Mouse (Mus musculus): ENCODE results near the gene Bcl2l10. TPM values are rescaled to one million over a fixed set of nuclear protein-coding genes. Genes with fewer than 3 reads are reported as not detected.

The Bcl2l10 gene
- polyA plus RNA-seq, 1 experiment from 2014 or later: not detected

DNA sequence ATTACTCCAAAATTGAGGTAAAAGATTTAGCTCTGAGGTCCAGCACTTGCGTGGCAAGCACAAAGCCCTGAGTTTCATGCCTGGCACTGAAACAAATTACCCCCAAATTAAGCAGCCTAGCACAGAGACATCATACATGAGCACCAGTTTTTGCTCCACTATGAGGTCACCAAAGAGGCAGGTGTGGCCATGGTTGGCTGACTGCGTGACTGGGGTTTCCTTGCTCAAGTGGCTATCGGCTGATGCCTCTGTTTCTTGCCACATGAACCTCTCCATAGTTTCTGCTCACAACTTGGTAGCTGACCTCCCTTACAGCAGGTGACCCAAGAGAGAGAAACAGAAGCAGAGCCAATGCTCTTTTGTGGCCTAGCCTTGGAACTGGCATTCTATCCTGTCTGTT, 19.5 kb upstream of the Bcl2l10 start:
- no peak overlapping the region for H3K9ac ChIP-seq (ENCODE audit: low read depth, low read length)
- 95% methylated on average over 3 of the region's 3 CpGs for WGBS
- ATAC-seq: no peak

DNA sequence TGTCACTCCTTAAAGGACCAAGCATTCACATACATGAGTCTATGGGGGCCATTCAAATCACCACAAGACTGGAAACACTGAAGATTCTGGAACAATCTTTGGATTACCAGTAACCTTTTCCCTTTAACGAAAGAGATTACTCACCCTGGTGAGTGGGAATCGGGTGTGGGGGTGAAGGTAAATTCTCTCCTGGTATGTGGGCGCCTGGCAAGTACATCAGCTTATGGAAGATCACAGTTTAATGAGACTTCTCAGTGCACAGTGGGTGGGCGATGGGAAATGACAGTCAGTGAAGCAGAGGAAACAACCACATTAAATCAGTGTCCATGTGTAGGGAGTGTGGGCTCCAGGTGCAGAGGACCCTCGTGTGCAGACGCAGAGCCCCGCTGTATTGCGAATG, 16.7 kb upstream of the Bcl2l10 start:
- 92% methylated on average over 8 of the region's 8 CpGs for WGBS
- no peaks in the 10 kb centered on the region for H3K36me3 ChIP-seq (ENCODE audit: control insufficient read depth, insufficient read depth, low read length)
- no peak overlapping the region for H3K27ac ChIP-seq (ENCODE audit: low read length)
- no peaks in the 10 kb centered on the region for H3K4me1 ChIP-seq (ENCODE audit: control insufficient read depth, insufficient read depth, low read length)
- no peak for ATAC-seq
- H3K9me3 ChIP-seq (ENCODE audit: control insufficient read depth, low read length): no peaks in the 10 kb centered on the region
- H3K4me3 ChIP-seq (ENCODE audit: low read length): no peak overlapping the region
- H3K9ac ChIP-seq (ENCODE audit: low read depth, low read length): no peak overlapping the region
- no peaks in the 10 kb centered on the region for H3K27me3 ChIP-seq (replicated peaks; ENCODE audit: control insufficient read depth, insufficient read depth, low read length)
- no peak overlapping the region for H3K4me2 ChIP-seq (ENCODE audit: low read depth, low read length)

More for the DNA sequence above, 19.5 kb upstream of the Bcl2l10 start:
- Histone ChIP-seq H3K4me1 (ENCODE audit: control insufficient read depth, insufficient read depth, low read length) (no peaks in the 10 kb centered on the region), H3K27me3 (replicated peaks; ENCODE audit: control insufficient read depth, insufficient read depth, low read length) (no peaks in the 10 kb centered on the region), H3K4me3 (ENCODE audit: low read length) (no peak overlapping the region), H3K4me2 (ENCODE audit: low read depth, low read length) (no peak overlapping the region), H3K36me3 (ENCODE audit: control insufficient read depth, insufficient read depth, low read length) (no peaks in the 10 kb centered on the region), H3K9me3 (ENCODE audit: control insufficient read depth, low read length) (no peaks in the 10 kb centered on the region), H3K27ac (ENCODE audit: low read length) (no peak overlapping the region)

DNA sequence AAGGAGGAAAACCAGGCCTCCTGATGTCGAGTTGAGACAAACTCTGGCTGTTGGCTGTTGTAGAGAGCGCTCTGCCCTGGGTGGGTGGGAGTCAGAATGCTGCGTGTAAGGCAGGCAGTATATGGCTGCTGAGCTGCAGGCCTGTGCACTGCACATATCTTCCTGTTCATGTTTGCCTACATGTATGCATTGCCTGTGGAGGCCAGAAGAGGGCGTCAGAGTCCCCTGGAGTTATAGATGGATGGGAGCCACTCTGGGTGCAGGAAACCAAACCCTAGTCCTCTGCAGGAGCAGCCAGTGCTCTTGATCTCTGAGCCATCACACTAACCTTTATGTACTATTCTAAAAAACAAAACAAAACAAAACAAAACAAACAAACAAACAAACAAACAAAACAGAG, 13.1 kb upstream of the Bcl2l10 start:
- Histone ChIP-seq H3K4me2 (ENCODE audit: low read depth, low read length) (no peak overlapping the region), H3K4me1 (ENCODE audit: control insufficient read depth, insufficient read depth, low read length) (no peaks in the 10 kb centered on the region), H3K36me3 (ENCODE audit: control insufficient read depth, insufficient read depth, low read length) (no peaks in the 10 kb centered on the region), H3K4me3 (ENCODE audit: low read length) (no peak overlapping the region), H3K27me3 (replicated peaks; ENCODE audit: control insufficient read depth, insufficient read depth, low read length) (no peaks in the 10 kb centered on the region), H3K27ac (ENCODE audit: low read length) (no peak overlapping the region), H3K9me3 (ENCODE audit: control insufficient read depth, low read length) (no peaks in the 10 kb centered on the region), H3K9ac (ENCODE audit: low read depth, low read length) (no peak overlapping the region)
- 77% methylated on average over 4 of the region's 4 CpGs for WGBS
- no peak for ATAC-seq

DNA sequence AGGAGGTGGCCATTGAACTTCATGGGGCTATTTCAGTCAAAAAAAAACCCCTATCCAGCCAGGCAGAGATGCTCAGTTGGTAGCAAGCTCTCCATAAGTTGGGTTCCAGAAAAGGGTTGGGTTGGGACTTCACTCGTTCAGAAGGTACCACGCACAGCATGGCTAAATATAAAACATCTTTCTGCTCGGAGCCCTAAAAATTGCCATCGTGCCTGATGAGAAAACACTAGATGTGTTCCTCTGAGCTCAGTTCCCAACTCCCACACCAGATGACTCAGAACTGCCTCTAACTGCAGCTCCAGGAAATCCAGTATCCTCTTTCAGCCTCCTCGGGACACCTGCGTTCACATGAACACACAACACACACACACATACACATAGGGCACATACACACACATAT, 9.5 kb upstream of the Bcl2l10 start:
- 92% methylated on average over 6 of the region's 6 CpGs for WGBS
- no peaks in the 10 kb centered on the region for H3K9me3 ChIP-seq (ENCODE audit: control insufficient read depth, low read length)
- H3K27ac ChIP-seq (ENCODE audit: low read length): no peak overlapping the region
- H3K27me3 ChIP-seq (replicated peaks; ENCODE audit: control insufficient read depth, insufficient read depth, low read length): no peaks in the 10 kb centered on the region
- no peaks in the 10 kb centered on the region; the same call in 1 of the 2 replicates for H3K36me3 ChIP-seq (ENCODE audit: control insufficient read depth, insufficient read depth, low read length)
- ATAC-seq: no peak
- H3K9ac ChIP-seq (ENCODE audit: low read depth, low read length): no peak overlapping the region
- no peaks in the 10 kb centered on the region for H3K4me1 ChIP-seq (ENCODE audit: control insufficient read depth, insufficient read depth, low read length)
- H3K4me3 ChIP-seq (ENCODE audit: low read length): no peak overlapping the region
- no peak overlapping the region for H3K4me2 ChIP-seq (ENCODE audit: low read depth, low read length)

DNA sequence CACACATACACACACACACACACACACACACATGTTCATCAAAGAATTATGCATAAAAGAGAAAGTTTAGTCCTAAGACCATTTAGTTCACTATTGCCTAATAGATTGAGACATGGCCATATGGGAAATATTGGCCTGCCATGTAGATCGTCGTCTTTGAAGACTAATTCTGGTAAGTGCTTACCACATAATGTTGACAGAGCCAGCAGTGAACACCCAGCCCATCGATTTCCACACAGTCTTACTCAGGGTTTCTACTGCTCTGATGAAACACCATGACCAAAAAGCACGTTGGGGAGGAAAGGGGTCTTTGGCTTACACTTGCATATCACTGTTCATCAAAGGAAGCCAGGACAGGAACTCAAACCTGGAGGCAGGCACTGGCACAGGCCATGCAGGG, 5.1 kb upstream of the Bcl2l10 start:
- ATAC-seq: no peak
- no peak overlapping the region for H3K4me2 ChIP-seq (ENCODE audit: low read depth, low read length)
- no peaks in the 10 kb centered on the region for H3K4me1 ChIP-seq (ENCODE audit: control insufficient read depth, insufficient read depth, low read length)
- no peaks in the 10 kb centered on the region; the same call in 1 of the 2 replicates for H3K36me3 ChIP-seq (ENCODE audit: control insufficient read depth, insufficient read depth, low read length)
- H3K9ac ChIP-seq (ENCODE audit: low read depth, low read length): no peak overlapping the region
- H3K27me3 ChIP-seq (replicated peaks; ENCODE audit: control insufficient read depth, insufficient read depth, low read length): no peaks in the 10 kb centered on the region
- no peaks in the 10 kb centered on the region for H3K9me3 ChIP-seq (ENCODE audit: control insufficient read depth, low read length)
- no peak overlapping the region for H3K27ac ChIP-seq (ENCODE audit: low read length)
- no peak overlapping the region for H3K4me3 ChIP-seq (ENCODE audit: low read length)
- 89% methylated on average over 4 of the region's 4 CpGs for WGBS

DNA sequence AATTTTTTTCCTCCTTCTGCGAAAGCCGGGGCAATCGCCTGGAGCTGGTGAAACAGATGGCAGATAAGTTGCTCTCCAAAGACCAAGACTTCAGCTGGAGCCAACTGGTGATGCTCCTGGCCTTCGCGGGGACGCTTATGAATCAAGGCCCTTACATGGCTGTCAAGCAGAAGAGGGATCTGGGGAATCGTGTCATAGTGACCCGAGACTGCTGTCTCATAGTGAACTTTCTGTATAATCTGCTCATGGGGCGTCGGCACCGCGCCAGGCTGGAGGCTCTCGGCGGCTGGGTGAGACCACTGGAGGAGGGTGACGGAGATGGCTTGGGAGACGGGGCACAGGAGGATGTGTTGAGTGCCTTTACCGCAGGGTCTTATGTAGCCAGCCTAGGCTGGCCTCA, 508 bp downstream of the Bcl2l10 start:
- no peaks in the 10 kb centered on the region for H3K4me1 ChIP-seq (ENCODE audit: control insufficient read depth, insufficient read depth, low read length)
- H3K36me3 ChIP-seq (ENCODE audit: control insufficient read depth, insufficient read depth, low read length): no peaks in the 10 kb centered on the region
- H3K9ac ChIP-seq (ENCODE audit: low read depth, low read length): no peak overlapping the region
- H3K4me2 ChIP-seq (ENCODE audit: low read depth, low read length): no peak overlapping the region
- H3K4me3 ChIP-seq (ENCODE audit: low read length): no peak overlapping the region
- H3K27ac ChIP-seq (ENCODE audit: low read length): no peak overlapping the region
- ATAC-seq: no peak
- H3K9me3 ChIP-seq (ENCODE audit: control insufficient read depth, low read length): no peaks in the 10 kb centered on the region
- H3K27me3 ChIP-seq (replicated peaks; ENCODE audit: control insufficient read depth, insufficient read depth, low read length): no peaks in the 10 kb centered on the region
- 90% methylated on average over 17 of the region's 17 CpGs for WGBS

DNA sequence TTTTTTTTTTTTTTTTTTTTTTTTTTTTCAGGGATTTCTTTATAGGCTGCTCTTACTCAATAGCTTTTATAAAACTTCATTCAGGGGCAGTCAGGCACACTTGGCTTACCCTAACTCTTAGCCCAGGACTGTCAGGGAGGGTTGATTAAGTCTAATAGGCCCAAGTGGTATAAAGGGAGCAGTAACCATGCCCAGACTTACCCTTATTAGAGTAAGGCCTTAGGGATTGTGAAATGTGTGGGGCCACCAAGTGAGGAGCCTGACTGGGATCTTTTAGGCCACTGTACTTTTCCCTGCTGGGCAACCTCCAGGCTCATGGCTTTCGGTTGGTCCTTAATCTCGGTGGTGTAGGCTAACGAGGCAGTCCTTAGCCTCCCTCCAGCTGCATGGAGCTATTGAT, 1.1 kb downstream of the Bcl2l10 start:
- ATAC-seq: no peak
- no peaks in the 10 kb centered on the region for H3K36me3 ChIP-seq (ENCODE audit: control insufficient read depth, insufficient read depth, low read length)
- WGBS: 90% methylated on average over 3 of the region's 3 CpGs
- H3K27me3 ChIP-seq (replicated peaks; ENCODE audit: control insufficient read depth, insufficient read depth, low read length): no peaks in the 10 kb centered on the region
- no peak overlapping the region for H3K4me2 ChIP-seq (ENCODE audit: low read depth, low read length)
- no peak overlapping the region for H3K27ac ChIP-seq (ENCODE audit: low read length)
- H3K9ac ChIP-seq (ENCODE audit: low read depth, low read length): no peak overlapping the region
- no peaks in the 10 kb centered on the region for H3K9me3 ChIP-seq (ENCODE audit: control insufficient read depth, low read length)
- no peaks in the 10 kb centered on the region for H3K4me1 ChIP-seq (ENCODE audit: control insufficient read depth, insufficient read depth, low read length)
- no peak overlapping the region for H3K4me3 ChIP-seq (ENCODE audit: low read length)

DNA sequence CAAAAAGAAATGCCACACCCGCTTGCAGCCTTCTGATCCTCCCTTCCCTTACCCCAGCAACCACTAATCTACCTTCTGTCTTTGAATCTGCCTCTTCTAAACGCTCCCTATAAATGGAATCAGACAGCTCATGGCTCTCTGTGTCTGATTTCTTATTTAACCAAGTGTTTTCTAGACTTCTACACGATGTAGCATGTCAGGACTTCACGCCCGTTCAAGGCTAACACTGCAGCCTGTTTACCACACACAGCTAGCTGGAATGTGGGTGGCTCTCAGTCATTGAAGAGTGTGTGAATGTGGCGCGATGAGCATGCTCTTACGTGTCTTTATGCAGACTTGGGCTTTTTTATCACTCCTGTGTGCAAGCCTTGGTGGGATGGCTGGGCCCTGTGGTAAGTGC, 5.5 kb downstream of the Bcl2l10 start:
- no peak overlapping the region for H3K27ac ChIP-seq (ENCODE audit: low read length)
- H3K36me3 ChIP-seq (ENCODE audit: control insufficient read depth, insufficient read depth, low read length): no peaks in the 10 kb centered on the region
- H3K9ac ChIP-seq (ENCODE audit: low read depth, low read length): no peak overlapping the region
- H3K9me3 ChIP-seq (ENCODE audit: control insufficient read depth, low read length): no peaks in the 10 kb centered on the region
- H3K4me1 ChIP-seq (ENCODE audit: control insufficient read depth, insufficient read depth, low read length): no peaks in the 10 kb centered on the region
- no peak overlapping the region for H3K4me3 ChIP-seq (ENCODE audit: low read length)
- no peak overlapping the region for H3K4me2 ChIP-seq (ENCODE audit: low read depth, low read length)
- ATAC-seq: no peak
- H3K27me3 ChIP-seq (replicated peaks; ENCODE audit: control insufficient read depth, insufficient read depth, low read length): no peaks in the 10 kb centered on the region
- 68% methylated on average over 8 of the region's 8 CpGs for WGBS

DNA sequence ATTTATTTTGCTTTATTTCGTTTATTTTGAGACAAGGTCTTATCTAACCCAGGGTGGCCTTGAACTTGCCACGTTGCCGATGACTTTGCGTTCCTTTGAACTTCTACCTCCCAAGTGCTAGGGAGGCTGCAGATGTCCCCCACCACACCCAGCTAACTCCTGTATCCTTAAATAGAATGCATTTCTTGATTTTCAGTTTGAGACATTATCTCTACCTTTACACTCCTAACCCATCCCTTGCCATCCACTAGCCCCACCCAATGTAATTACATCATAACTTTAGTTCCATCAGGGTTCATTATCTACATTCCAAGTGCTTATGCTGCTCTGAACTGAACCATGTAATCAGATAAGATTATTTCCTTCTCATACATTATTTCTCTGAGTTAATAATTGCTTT, 8.2 kb downstream of the Bcl2l10 start:
- no peak overlapping the region for H3K4me2 ChIP-seq (ENCODE audit: low read depth, low read length)
- WGBS: 84% methylated on average over 4 of the region's 4 CpGs
- no peak overlapping the region for H3K4me3 ChIP-seq (ENCODE audit: low read length)

DNA sequence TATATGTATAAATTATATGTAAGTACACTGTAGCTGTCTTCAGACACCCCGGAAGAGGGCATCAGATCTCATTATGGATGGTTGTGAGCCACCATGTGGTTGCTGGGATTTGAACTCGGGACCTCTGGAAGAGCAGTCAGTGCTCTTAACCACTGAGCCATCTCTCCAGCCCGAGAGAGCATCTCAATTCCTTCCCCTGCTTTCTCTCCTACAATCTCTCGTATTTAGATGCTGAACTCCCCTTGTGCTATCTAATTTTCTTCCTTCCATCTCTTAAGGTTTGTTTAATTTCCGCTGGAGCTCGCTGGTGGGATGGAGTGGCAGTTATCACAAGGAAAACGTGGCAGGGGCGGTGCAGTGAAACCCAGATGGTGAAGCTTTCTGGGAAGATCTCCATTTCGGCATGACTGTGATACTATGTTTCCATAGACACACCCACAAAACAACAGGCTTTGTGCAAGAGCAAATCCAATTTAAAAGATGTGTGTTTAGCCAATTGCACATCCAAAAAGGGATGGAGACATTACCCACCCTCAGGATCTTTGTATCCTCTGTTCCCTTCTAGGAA, 9.6 kb downstream of the Bcl2l10 start:
- Histone ChIP-seq H3K4me1 (ENCODE audit: control insufficient read depth, insufficient read depth, low read length) (no peaks in the 10 kb centered on the region), H3K9me3 (ENCODE audit: control insufficient read depth, low read length) (no peaks in the 10 kb centered on the region), H3K9ac (ENCODE audit: low read depth, low read length) (no peak overlapping the region), H3K36me3 (ENCODE audit: control insufficient read depth, insufficient read depth, low read length) (no peaks in the 10 kb centered on the region), H3K27ac (ENCODE audit: low read length) (no peak overlapping the region), H3K27me3 (replicated peaks; ENCODE audit: control insufficient read depth, insufficient read depth, low read length) (no peaks in the 10 kb centered on the region), H3K4me3 (ENCODE audit: low read length) (no peak overlapping the region), H3K4me2 (ENCODE audit: low read depth, low read length) (no peak overlapping the region)
- 76% methylated on average over 9 of the region's 9 CpGs for WGBS
- no peak for ATAC-seq

More for the DNA sequence above, 8.2 kb downstream of the Bcl2l10 start:
- no peak for ATAC-seq
- Histone ChIP-seq H3K27me3 (replicated peaks; ENCODE audit: control insufficient read depth, insufficient read depth, low read length) (no peaks in the 10 kb centered on the region), H3K9ac (ENCODE audit: low read depth, low read length) (no peak overlapping the region), H3K27ac (ENCODE audit: low read length) (no peak overlapping the region), H3K36me3 (ENCODE audit: control insufficient read depth, insufficient read depth, low read length) (no peaks in the 10 kb centered on the region), H3K9me3 (ENCODE audit: control insufficient read depth, low read length) (no peaks in the 10 kb centered on the region), H3K4me1 (ENCODE audit: control insufficient read depth, insufficient read depth, low read length) (no peaks in the 10 kb centered on the region)

Measured in intestine, embryonic 16.5 days (tissue).